Mouse (Mus musculus) lung, adult 2 months (tissue): Measurements from ENCODE around the gene Sgtb.

ENCODE experiments used
- CTCF ChIP-seq: fragments of 200-500 bp; IDR thresholded peaks from 2 replicates; pipeline ENCODE4 v1.5.1; 2011; ENCODE audit warnings: mild to moderate bottlenecking, low read length, control low read depth; ENCODE audit not compliant: insufficient read depth
- POLR2A ChIP-seq: fragments of 200-500 bp; IDR thresholded peaks from 2 replicates; pipeline ENCODE4 v1.6.1; 2011; ENCODE audit warnings: low read depth, mild to moderate bottlenecking, control low read depth, low read length, borderline replicate concordance; ENCODE audit errors: extremely low read depth

GRCm38 (mm10) chr13:104155686-104156085, 46.1 kb downstream of the Sgtb start:
- TF ChIP-seq CTCF (no peak), POLR2A (no peak)
